Mouse (Mus musculus) adrenal gland, adult 8-10 months (tissue): ENCODE measurements around the gene 5031439G07Rik. TPM values are rescaled to one million over a fixed set of nuclear protein-coding genes. Genes with fewer than 3 reads are reported as not detected.
A peak's percentile ranks its signal among the peaks of the same experiment; 100 is the strongest.

ENCODE experiments used
- DNase-seq: peaks from one replicate; pipeline ENCODE4 v3.0.0; 2022
- total RNA-seq, 4 experiments: library from RNA; stranded (reverse); gene quantifications; 2 replicates each; pipeline ENCODE4 v1.2.4; 2022

The 5031439G07Rik gene
- total RNA-seq, 4 experiments from 2014 or later = 36.8 to 56.2 (median 47.5) TPM

GRCm38 (mm10) chr15:84994498-84994897 is 6.1 kb upstream of the 5031439G07Rik start:
- DNase-seq = no peak

GRCm38 (mm10) chr15:84989771-84990170 is 1.4 kb upstream of the 5031439G07Rik start:
- DNase-seq = no peak

GRCm38 (mm10) chr15:84989098-84989497 is 747 bp upstream of the 5031439G07Rik start:
- no peak for DNase-seq

- DNase-seq = no peak
These were observed 1.1 kb downstream of the 5031439G07Rik start for GRCm38 (mm10) chr15:84987020-84987815.

- no peak for DNase-seq
These were observed 2.0 kb downstream of the 5031439G07Rik start for GRCm38 (mm10) chr15:84986171-84987019.

DNA sequence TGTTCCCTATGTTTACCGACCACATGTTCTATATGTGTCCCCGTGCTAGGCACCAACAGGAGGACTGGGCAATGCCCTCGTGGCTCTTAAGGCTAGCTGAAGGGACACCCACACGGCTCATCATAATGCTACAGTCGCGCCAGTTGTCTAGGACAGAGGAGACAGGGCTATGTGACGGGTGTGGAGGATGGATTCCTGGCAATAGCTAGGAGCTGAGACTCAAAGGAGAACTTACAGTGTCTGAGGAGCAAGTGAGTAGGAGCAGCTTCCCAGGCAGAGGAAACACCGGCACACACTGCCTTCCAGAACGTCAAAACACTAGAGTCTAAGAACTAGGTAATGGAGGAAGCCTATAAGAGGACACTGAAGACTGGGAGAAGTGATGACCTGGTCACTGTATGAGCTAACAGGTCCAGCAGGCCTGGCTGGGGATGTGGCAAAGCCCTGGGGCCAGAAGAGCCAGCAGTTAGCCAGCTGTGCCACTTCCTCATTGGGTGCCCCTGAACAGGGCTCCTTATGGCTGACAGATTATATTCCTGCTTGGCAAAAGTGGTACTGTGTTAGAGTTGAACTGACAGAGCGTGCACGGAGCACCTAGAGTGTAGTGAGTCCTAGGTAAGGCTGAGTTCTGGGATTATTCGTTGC is 2.7 kb downstream of the 5031439G07Rik start:
- DNase-seq = no peak

- no peak for DNase-seq
These were observed 4.6 kb downstream of the 5031439G07Rik start for GRCm38 (mm10) chr15:84983721-84984120.

- no peak for DNase-seq
These were observed 5.5 kb downstream of the 5031439G07Rik start for GRCm38 (mm10) chr15:84982888-84983287.

DNA sequence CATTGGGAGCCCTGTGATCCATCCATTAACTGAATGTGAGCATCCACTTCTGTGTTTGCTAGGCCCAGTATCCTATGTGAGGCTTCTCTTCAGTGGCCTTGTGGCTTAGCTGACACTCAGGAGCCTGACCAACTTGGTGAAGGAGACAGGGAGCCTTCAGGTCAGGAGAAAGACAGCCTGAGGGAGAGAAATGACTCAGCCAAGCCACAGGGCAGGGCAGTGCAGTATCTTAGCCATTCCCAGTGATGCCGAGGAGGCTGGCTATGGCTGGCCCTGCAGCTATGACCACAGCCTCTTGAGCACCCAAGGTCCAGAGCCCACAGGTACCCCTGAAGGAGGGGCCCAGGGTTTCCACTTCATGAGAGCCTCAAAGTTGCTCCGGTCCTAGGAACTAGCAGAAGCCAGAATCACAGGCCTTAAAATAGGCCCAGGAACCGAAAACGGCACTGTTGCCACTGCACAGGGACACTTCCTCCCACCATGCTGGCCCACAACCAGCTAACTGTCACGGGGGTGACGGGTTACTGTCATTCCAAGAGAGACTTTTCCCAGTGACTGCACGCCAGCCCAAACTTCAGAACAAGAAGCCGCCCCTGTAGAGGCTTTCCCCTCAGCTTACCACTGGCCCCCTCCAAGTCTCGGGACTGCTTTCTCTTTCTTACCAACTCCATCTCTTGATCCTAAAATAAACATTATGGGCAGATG is 6.6 kb downstream of the 5031439G07Rik start:
- no peak for DNase-seq

DNA sequence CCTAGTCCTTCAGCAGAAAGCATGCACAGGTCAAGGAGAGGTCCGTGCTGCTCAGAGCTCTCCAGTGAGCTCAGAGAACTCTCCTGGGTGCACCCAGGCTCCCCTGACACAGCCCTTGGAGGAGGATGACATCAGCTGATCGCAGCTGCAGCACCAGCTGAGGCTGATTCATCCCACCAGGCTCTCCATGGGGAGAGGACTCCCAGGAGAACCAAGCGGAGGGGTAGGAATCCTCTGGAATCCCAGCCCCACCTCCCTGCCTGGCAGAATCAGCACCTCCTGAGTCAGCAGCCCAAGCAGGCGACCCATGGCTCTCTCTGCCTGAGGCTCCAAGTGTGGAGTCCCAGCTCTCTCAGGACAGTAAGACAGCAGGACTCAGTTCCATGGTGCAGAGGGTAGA is 12.6 kb downstream of the 5031439G07Rik start:
- DNase-seq = peak; percentile 76

GRCm38 (mm10) chr15:84973544-84973871 is 14.8 kb downstream of the 5031439G07Rik start:
- DNase-seq = no peak

- no peak for DNase-seq
These were observed 15.3 kb downstream of the 5031439G07Rik start for GRCm38 (mm10) chr15:84972860-84973543.

GRCm38 (mm10) chr15:84968534-84968933 is 19.8 kb downstream of the 5031439G07Rik start:
- no peak for DNase-seq

DNA sequence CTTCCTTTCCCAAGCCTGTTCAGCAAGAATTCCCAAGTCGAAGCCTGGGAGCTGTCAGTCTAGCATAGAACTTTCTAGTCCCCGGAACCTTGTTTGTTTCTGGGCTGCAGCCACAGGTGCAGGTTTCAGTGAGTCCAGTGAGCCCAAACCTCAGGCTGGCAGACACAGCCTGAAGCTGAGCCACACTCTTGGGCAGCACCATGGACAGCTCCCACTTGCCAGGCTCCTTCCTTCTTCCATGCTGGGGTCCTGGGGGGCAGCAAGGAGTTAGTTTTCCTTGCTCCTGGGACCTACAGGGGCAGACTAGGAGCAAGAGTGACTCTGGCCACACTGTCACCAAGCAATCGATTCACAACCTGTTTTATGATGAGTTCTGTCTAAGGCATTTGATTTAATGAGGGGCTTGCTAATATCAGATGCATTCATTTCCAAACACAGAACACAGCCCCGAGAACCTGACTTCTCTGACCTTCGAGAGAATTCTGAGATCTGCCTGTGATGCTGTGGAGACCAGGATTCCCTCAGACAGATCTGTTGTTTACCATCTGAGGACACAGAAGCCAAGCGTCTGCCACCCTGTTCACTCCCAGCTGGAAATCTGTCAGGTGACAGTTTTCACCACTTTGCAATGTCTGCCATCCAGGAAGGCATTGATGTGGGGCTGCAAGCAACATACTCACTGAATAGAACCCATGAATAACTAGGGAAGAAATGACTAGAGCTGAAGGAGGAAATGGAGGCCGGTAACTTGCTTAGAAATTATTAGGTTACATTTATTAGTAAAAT is 22.6 kb downstream of the 5031439G07Rik start:
- no peak for DNase-seq

DNA sequence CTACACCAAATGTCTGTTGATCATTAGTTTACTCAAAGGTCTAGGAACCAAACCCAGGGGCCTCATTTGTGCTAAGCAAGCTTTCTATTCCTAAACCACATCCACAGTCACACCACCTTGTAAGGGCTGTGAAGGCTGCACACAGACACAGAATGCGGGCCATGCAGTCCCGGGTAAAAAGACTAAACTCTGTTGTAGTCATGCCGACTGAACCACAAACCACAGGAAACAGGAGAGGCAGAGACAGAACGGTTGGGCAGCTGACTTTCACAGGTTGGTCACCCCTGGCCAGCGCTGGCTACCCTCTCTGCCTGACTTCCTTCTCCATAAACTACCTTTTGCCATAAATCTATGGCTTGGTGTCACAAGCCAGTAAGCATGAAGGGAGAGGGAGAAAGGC is 23.6 kb downstream of the 5031439G07Rik start:
- DNase-seq = no peak

GRCm38 (mm10) chr15:84962518-84962917 is 25.8 kb downstream of the 5031439G07Rik start:
- no peak for DNase-seq

- no peak for DNase-seq
These were observed 27.7 kb downstream of the 5031439G07Rik start for GRCm38 (mm10) chr15:84960692-84961091.

DNA sequence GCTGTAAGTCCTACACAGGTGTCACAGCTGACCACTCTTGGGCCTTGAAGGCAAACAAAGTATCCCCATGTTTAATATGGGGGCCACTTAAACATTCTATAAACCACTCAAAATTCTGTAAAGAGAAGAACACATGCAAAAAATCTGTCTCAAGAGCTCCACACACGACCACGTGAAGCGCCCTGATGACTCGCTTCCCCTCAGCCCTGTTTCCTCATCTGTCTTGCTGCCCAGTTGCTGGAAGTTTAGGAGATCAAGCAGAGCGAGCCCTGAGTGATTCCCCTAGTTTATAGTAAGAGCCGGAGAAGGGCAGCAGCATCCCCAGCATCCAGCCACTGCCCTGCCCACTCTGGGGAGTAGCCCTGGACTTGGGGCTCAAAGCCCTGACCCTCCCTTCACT is 28.5 kb downstream of the 5031439G07Rik start:
- no peak for DNase-seq

DNA sequence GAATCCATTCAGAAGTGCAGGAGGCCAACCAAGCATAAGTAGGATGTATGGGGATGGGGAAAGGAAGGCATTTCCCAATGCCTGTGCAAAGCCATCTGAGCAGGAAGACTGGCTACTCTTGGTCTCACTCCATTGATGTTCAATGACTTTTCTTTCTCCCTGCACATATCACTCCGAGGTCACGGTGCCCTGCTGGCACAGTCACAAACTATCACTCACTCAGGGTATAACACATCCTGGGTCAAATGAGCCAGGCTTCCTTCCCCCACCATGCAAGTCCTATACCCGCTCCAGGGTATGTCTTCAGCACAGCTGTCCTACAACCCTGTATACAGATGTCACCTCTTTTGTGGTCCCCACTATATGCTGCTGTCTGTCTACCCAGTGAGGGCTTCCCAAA is 30.0 kb downstream of the 5031439G07Rik start:
- peak; percentile 58 for DNase-seq

DNA sequence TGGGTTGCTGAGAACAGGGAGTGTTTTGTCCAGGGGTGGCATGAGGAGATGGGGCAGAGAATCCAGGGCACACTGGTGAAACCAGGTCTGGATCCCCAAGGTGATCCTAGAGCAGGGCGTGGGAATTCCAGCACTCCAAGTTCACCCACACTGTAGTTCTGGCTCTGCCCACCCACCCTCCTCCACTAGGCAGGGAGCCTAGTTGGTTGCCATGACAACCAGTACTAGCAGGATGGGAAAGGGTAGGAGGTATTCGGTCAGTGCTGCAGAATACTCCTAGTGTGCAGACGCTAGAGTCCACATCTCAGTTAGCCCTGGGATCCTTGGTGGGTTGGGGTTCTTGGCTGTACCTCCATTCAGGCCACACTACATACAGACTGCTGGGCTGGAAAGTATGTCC is 30.5 kb downstream of the 5031439G07Rik start:
- no peak for DNase-seq

DNA sequence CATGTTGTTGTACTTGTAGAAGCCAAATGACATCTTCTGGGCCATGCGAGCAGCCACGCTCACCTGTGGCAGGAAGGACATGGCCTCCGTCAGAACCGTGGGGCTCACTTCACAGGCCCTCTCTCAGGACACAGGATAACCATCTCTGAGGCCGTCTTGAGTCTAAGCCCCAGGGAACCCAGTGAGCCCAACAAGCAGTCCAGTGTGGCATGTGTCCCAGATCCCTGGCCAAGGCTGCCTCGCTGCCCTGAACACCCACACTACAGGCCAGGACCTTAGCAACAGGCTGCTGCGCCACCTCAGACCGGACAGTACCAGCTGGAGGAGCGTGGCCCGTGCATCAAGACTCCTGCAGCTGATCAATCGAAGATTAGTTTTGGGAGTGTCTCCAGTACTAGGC is 35.1 kb downstream of the 5031439G07Rik start:
- DNase-seq = no peak
